Mouse (Mus musculus) liver, postnatal 0 days (tissue): ENCODE results near the gene Rer1.

Experiments used
- CTCF ChIP-seq: sonication (generic); IDR thresholded peaks from 2 replicates; pipeline ENCODE4 v1.5.1; 2016; ENCODE audit warnings: antibody characterized with exemption, low read depth
- EP300 ChIP-seq: IDR thresholded peaks from 2 replicates; pipeline ENCODE4 v1.6.1; 2016; ENCODE audit warnings: antibody characterized with exemption, low read depth, mild to moderate bottlenecking

- TF ChIP-seq EP300 (no peak), CTCF (no peak)
These were observed 36.1 kb downstream of the Rer1 start for GRCm38 (mm10) chr4:155050116-155050515.
